Mouse (Mus musculus): ENCODE data around the gene Rere. TPM values are rescaled to one million over a fixed set of nuclear protein-coding genes. Genes with fewer than 3 reads are reported as not detected.

The Rere gene
- total and polyA plus RNA-seq, 3 experiments: 4.1 to 31.8 TPM; not detected in 1

- H3K9me3 ChIP-seq (replicated peaks; ENCODE audit: insufficient read depth, low read length): no peaks in the 10 kb centered on the region
- TF ChIP-seq MEF2A (IDR thresholded peaks at IDR 0.05; ENCODE audit: extremely low read depth, insufficient replicate concordance, low read depth, low read length, poor library complexity, severe bottlenecking): no peak
- TF ChIP-seq POLR2AphosphoS2 (IDR thresholded peaks at IDR 0.05; ENCODE audit: low read length): no peak
- no peak for TF ChIP-seq KAT2A (conservative IDR thresholded peaks at IDR 0.05; ENCODE audit: low read depth, low read length)
- no peak for TF ChIP-seq UBTF (IDR thresholded peaks at IDR 0.05; ENCODE audit: borderline replicate concordance, insufficient read depth, low read depth, low read length)
- no peaks in the 10 kb centered on the region for H3K79me2 ChIP-seq (ENCODE audit: control insufficient read depth, insufficient read depth, low read length, poor library complexity)
- no peak overlapping the region for H3K9ac ChIP-seq (ENCODE audit: control insufficient read depth, low read depth, low read length, poor library complexity, severe bottlenecking)
- no peaks in the 10 kb centered on the region for H3K27me3 ChIP-seq (ENCODE audit: control insufficient read depth in 1 of 2, insufficient read depth in 2 of 2, low read length in 2 of 2)
- H3K4me3 ChIP-seq (ENCODE audit: control insufficient read depth in 1 of 2, insufficient read depth in 1 of 2, low read depth in 2 of 2, low read length in 2 of 2): no peak overlapping the region
- no peak for DNase-seq (ENCODE audit: low read depth, low spot score)
- no peak overlapping the region for H3K27ac ChIP-seq (ENCODE audit: control insufficient read depth, low read depth, low read length)
- no peaks in the 10 kb centered on the region for H3K36me3 ChIP-seq (ENCODE audit: control insufficient read depth in 1 of 2, insufficient read depth in 2 of 2, low read length in 2 of 2)
- H3K4me1 ChIP-seq (ENCODE audit: control insufficient read depth in 1 of 2, insufficient read depth in 2 of 2, low read length in 2 of 2): no peaks in the 10 kb centered on the region
These were observed 322.1 kb downstream of the Rere start for GRCm38 (mm10) chr4:150603366-150604061.

- H3K9ac ChIP-seq (ENCODE audit: control insufficient read depth, low read depth, low read length, poor library complexity, severe bottlenecking): no peak overlapping the region
- no peaks in the 10 kb centered on the region for H3K27me3 ChIP-seq (ENCODE audit: control insufficient read depth in 1 of 2, insufficient read depth in 2 of 2, low read length in 2 of 2)
- no peak for DNase-seq (ENCODE audit: low read depth, low spot score)
- H3K27ac ChIP-seq (ENCODE audit: control insufficient read depth, low read depth, low read length): no peak overlapping the region
- H3K4me3 ChIP-seq (ENCODE audit: control insufficient read depth in 1 of 2, insufficient read depth in 1 of 2, low read depth in 2 of 2, low read length in 2 of 2): no peak overlapping the region
- H3K4me1 ChIP-seq (ENCODE audit: control insufficient read depth in 1 of 2, insufficient read depth in 2 of 2, low read length in 2 of 2): no peaks in the 10 kb centered on the region
- H3K36me3 ChIP-seq (ENCODE audit: control insufficient read depth in 1 of 2, insufficient read depth in 2 of 2, low read length in 2 of 2): no peaks in the 10 kb centered on the region
- TF ChIP-seq ETS1 (IDR thresholded peaks at IDR 0.05; ENCODE audit: low read depth, low read length) (no peak), NELFE (IDR thresholded peaks at IDR 0.05; ENCODE audit: low read depth, low read length) (no peak), MAFK (IDR thresholded peaks at IDR 0.05; ENCODE audit: borderline replicate concordance, low read depth, low read length) (no peak), CHD2 (IDR thresholded peaks at IDR 0.05; ENCODE audit: low read length) (no peak), KAT2A (conservative IDR thresholded peaks at IDR 0.05; ENCODE audit: low read depth, low read length) (no peak), GATA1 (IDR thresholded peaks at IDR 0.05; ENCODE audit: low read depth, low read length) (no peak), USF2 (IDR thresholded peaks at IDR 0.05; ENCODE audit: borderline replicate concordance in 1 of 2, insufficient read depth in 1 of 2, low read depth in 1 of 2, low read length in 2 of 2) (no peak), CTCF (IDR thresholded peaks at IDR 0.05 in 2 of 3, conservative IDR thresholded peaks at IDR 0.05 in 1 of 3; ENCODE audit: control insufficient read depth in 1 of 3, insufficient read depth in 1 of 3, low read depth in 2 of 3, low read length in 3 of 3, poor library complexity in 1 of 3, severe bottlenecking in 1 of 3) (no peak), MAZ (IDR thresholded peaks at IDR 0.05; ENCODE audit: low read depth, low read length) (no peak), HCFC1 (IDR thresholded peaks at IDR 0.05; ENCODE audit: low read depth, low read length) (no peak), POLR2AphosphoS2 (IDR thresholded peaks at IDR 0.05; ENCODE audit: low read length) (no peak), POLR2AphosphoS5 (IDR thresholded peaks at IDR 0.05; ENCODE audit: borderline replicate concordance, low read depth, low read length) (no peak)
- no peaks in the 10 kb centered on the region for H3K9me3 ChIP-seq (replicated peaks; ENCODE audit: insufficient read depth, low read length)
- H3K79me2 ChIP-seq (ENCODE audit: control insufficient read depth, insufficient read depth, low read length, poor library complexity): no peaks in the 10 kb centered on the region
These were observed 324.4 kb downstream of the Rere start for GRCm38 (mm10) chr4:150605804-150606203.

All from MEL (cell line).